Mouse (Mus musculus): ENCODE measurements around the gene Bysl.

The Bysl gene

DNA sequence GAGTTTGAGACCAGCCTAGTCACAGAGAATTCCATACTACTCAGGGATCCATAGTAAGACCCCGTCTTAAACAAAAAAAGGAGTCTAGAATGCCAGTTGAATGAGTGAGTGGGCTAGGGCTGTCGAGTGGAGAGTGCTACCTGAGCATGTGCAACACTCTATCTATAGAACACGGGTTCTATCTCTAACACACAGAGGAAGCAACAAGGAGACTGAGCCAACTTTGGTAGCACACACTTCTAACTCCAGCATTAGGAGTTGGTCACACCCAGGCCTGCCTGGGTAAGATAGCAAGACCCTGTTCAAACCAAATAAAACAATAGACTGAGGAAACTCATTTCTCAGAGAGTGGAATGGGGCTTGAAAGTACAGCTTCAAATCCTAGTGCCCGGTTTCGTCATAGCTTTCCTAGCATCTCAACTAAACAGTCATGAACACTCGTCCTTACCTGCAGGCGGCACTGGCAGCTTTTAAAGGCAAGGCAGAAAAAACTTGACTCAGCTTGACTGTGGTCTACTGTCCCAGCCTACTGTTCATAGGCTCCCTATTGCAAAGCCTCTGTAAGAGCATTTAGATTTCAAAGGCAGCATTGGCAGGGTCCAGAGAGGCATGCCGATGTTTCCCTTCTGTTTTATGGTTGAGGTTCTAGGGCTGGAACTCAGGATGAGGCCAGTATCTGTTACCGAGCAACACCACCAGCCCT, 6.5 kb upstream of the Bysl start:
- no peak for DNase-seq

DNA sequence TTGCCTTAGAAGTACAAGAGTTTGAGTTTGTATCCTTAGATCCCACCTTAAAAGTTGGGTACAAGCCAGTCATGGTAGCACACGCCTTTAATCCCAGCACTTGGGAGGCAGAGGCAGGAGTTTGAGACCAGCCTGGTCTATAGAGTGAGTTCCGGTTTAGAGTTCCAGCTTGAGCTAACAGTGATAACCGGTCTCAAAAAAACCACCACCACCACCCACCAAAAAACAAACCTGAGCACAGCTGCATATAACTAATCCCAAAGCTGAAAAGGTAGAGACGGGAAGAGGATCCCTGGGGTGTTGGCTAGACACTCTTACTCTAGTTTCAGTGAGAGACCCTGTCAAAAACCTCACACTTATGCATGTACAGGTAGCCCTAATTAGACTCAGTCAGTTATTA, 5.4 kb upstream of the Bysl start:
- no peak for DNase-seq

DNA sequence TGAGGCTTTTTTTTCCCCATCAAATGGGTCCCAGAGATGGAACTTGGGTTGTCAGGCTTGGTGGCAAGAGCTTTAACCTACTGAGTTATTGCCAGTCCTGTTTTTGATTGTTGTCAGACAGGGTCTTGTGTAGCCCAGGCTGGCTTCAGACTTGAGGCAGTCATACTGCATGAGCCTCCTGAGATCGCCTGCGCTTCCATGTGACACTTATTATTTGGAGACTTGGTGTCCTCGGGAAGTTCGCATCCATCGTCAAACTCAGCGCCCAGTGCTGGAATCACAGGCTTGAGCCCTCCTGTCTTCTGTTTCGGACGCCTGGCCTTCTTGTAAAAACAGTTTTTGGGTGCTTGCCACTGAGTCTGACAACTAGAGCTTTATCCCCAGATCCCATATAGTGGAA, 4.8 kb upstream of the Bysl start:
- DNase-seq: no peak

DNA sequence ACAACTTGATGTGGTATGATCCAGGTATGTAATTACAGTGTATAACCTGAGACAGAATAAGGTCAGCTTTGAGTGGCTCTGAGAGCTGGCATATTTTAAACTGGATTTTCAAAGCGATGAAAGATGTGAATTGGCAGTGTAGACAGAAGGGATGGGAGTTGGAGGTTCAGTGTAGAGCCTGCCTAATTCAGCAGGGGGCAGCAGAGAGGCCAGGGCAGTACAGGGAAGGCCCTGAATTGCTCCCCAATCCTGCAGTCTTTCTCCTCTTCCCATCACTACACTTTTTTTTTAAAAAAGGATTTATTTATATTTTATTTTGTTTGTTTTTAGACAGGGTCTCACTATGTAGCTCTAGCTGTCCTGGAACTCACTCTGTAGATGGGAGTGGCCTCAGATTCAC, 2.7 kb upstream of the Bysl start:
- DNase-seq: peak; percentile 21

DNA sequence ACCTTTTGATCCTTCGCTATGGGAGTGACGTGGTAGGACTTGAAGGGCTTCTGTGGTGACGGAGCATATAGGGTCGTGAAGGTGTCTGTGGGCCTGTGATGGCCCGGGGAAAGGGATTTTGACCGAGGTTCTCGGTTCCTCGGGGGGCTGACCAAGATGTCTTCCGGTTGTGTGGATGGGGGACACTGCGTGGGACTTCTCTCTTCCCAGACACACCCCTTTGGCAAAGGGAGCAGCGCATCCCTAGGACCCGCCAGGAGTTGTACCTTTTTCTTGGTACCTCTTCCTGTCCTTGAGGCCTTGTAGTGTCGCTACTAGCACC, 330 bp upstream of the Bysl start:
- DNase-seq: no peak

DNA sequence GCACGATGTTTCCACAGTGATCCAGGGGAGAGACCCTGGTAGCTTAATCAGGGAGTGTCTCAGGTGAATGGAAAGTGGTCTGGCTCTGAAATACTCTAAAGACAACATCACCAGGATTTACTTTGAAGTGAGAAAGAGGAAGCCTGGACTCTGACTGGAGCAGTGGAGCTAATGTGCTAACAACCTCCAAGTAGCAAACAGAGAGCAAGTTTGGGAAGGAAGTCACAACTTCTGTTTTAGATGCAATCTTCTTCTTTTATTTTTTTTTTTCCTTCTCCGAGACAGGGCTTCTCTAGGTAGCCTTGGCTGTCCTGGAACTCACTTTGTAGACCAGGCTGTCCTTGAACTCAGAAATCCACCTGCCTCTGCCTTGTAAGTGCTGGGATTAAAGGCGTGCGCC, 2.1 kb downstream of the Bysl start:
- DNase-seq: no peak

DNA sequence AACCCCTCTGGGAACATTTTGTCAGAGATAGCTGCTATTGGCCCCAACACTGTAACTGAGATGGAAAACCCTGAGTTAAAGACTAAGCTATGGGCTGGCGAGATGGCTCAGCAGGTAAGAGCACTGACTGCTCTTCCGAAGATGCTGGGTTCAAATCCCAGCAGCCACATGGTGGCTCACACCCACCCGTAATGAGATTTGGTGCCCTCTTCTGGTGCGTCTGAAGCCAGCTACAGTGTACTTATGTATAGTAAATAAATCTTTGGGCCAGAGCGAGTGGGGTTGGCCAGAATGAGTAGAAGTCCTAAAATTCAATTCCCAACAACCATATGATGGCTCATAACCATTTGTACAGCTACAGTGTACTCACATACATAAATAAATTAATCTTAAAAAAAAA, 5.1 kb downstream of the Bysl start:
- no peak for DNase-seq

DNA sequence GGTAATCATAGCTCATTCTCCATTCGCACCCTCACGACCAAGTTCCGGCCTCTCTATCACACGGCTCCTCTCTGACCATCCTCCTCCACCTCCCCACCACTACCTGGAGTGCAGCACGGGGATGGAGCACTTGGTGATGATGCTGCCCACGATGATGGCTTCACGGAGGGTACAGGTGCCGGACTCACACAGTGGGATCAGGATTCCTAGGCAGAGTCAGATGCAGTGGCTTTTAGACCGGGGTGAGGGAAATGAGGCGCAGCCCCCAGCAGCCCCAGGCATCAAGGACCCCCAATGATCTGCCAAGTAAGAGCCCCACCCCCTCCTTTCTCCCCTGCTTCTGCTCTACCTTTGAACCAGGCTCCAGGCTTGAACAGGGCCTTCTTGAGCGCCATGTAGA, 9.0 kb downstream of the Bysl start:
- no peak for DNase-seq

DNA sequence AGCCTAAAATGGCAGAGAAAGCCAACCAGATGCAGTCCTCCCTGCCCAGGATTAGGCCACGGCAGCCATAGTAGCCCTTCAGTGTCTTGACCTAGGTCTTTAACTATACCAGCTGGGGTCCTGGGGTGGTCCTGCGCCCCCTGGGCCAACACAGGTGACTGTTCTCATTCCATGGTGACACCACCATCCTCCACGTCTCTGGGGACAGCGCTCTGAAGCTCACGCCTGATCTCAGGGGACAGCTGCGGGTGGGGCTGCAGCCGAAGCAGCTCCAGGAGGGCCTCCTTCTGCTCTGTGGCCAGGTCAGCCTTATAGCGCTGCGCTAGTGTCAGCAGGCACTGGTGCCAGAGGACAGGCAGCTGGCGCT, 9.9 kb downstream of the Bysl start:
- DNase-seq: no peak

DNA sequence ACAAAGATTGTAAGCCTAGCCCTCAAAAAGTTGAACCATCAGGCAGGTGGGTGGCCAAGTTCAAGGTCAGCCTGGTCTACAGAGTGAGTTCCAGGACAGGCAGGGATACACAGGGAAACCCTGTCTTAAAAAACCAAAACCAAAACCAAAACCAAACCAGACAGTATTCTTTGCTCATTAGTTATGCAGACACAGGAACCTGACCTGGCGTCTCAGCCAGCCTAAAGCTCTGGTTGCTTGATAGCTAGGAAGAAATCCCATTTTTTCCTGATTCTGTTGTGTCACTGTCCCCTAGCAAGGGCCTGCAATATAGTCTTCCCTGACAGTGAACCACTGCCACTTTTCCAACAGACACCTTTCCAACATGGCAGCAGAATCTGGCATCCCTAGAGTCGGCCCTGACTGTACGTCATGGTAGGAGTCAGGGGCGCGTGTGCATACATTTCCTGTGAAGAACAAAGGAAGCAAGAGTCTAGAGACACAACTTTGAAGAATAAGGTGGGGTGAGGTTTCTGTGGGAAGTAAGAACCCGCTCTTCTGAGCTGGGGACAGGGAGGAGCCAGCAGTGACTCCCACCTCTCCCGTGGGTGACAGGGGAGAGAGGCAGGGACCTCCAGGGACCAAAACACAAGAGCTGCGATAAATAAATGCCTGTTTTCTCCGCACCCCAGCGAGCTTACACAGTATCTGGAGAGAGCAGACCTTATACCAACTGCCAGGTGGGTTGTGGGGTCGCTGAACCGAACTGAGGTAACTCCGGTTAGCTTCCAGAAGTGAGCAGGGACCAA, 10.5 kb downstream of the Bysl start:
- no peak for DNase-seq

DNA sequence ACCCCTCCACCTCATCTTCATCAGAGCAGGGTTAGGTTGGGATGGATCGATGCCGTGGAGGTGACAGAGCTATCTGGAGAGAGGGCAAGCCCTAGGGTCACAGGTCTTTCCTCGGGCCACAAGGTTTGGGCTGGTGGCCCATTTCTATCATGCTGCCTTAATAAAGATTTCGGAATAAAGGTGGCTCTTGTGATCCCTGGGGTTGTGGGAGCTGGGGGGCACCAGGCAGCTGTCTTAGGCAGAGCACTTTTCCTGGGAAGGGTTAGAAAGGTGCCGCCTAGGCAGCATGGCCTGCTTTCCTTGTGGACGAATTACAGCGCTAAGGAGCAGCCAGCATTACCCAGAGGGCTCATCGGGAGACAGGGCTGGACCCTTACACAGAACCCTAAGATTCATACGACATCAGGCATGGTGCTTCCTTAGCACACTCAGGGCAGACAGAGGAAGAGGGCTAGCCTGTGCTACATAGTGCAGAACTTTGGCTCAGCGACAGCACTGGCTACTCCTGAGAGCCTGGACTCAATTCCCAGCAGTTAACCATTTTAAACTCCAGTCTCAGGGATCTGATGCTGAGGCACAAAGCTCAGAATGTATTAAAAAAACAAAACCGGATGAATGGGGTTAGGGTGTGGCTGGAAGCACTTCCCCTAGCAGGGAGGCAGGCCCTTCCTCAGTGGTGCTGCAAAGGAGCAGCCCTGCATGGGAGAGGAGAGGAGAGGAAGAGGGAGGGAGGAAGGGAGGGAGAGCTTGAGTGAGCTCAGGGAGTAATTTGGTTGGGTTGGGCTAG, 11.6 kb downstream of the Bysl start:
- DNase-seq: no peak

DNA sequence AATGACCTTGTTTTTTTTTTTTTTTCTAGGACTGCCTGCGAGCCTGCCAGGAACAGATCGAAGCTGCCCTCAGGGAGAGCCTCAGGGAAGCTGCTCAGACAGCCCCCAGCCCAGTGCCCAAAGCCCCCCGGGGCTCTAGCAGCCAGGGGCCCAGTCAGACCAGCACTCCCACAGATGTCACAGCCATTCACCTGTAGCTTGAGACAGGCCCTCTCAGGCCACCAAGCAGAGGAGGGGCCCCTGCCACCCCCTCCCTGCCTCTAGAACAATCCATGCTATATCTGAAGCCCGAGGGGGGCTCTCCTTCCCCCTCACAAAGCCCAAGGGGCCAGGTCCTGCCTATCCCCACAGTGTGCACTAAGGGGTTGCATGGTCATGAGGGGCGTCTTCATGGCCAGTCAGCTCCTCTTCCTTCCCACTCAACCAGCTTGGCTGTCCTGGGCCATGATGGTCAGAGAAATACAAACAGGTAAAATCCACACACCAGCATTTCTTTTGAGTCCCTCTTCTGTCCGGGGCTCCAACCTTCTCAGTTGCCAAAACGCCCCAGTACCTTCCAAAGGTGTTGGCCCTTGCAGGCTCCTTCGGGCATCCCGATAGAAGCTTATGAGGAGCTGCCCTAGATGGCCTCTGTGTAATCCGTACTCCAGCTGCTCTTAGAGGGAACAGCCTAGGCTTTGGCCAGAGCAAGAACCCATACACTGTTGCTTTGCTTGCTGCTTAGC, 12.6 kb downstream of the Bysl start:
- peak; percentile 14 for DNase-seq

DNA sequence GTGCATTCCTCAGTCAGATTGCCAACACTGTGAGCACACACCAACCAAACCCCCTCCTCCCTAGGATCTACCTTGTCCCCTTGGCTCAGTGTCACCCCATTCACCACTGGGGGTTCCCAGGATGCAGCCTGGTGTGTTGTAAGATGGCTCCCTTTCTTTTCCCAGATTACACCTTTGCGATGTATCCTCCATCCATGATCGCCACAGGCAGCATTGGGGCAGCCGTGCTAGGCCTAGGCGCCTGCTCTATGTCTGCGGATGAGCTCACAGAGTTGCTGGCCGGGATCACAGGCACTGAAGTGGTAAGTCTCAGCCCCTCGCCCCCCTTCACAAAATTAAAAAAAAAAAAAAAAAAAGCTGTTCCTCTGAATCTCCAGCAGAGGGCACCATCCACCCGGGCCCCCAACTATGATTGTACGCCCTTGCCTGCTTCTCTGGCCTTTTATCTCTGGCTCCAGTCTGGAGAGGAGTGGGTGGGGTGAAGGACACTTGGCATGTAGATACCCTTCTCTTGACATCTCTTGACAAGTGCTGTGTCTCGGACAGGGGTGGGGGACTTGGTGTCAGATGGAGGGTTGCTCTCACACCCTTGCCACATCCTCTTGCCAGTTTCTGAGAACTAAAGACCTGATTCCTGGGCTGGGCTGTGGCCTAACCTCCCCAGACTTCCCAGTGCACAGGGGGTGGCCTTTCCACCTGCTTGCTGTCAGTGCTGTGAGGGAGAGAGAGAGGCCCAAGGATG, 13.3 kb downstream of the Bysl start:
- peak; percentile 87 for DNase-seq

DNA sequence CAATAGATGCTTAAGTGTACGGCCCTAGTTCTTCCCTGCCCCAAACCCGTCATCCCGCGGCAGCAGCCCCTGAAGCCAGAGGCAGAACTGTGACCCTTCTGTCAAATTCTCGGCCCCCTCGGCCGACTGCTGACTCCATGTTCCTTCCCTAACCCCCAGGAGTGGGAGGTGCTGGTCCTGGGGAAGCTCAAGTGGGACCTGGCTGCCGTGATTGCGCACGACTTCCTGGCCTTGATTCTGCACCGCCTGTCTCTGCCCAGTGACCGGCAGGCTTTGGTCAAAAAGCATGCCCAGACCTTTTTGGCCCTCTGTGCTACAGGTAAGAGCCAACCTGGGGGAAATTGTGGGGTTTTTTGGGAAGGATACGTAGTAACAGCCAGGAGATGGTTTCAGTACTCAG, 14.0 kb downstream of the Bysl start:
- DNase-seq: no peak

DNA sequence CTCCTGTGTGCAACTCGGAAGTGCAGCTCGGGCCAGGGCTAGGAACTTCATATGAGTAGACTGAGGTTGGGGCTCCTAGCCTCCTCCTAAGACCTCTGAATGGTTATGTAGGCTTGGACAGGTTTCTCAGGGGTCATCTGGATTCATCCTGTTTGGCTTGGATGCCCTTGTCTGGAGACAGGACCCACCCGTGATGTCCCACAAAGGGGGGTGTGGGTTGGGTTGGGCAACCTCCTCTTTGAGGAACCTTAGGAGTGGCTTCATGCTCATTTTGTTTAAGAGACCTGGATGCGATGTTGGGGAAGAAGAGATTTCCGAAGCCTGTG, 14.5 kb downstream of the Bysl start:
- no peak for DNase-seq

DNA sequence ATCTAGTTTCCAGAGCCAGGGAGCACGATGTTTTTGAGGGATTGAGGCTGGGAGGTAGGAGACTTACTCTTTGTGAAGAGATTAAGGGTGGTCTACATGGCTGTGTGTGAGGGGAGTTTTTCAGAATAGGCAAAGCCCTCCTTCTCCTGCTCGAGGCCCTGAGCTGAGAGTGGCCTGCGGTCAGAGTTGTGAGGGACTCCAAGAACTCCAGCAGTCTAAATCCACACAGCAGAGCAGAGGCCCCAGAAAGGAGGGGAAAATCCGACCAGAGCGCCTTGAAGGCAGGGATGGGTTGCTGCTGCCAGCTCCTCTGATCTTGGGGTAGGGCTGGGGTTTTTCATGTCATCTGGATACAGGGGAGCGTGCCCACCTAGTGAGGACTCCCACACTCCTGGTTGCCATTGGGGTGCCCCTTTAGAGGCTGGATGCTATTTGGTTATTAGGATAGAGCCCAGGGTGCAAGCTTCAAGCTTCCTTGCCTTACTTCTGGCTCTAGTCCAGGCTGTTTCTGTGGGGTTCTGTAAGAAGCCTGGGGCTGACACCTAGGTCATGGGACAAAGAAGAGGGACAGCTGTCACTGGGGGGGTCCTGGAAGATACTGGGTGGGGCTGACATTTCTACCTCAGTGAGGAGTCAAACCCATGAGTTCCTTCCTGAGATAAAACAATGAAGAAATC, 15.0 kb downstream of the Bysl start:
- DNase-seq: no peak

DNA sequence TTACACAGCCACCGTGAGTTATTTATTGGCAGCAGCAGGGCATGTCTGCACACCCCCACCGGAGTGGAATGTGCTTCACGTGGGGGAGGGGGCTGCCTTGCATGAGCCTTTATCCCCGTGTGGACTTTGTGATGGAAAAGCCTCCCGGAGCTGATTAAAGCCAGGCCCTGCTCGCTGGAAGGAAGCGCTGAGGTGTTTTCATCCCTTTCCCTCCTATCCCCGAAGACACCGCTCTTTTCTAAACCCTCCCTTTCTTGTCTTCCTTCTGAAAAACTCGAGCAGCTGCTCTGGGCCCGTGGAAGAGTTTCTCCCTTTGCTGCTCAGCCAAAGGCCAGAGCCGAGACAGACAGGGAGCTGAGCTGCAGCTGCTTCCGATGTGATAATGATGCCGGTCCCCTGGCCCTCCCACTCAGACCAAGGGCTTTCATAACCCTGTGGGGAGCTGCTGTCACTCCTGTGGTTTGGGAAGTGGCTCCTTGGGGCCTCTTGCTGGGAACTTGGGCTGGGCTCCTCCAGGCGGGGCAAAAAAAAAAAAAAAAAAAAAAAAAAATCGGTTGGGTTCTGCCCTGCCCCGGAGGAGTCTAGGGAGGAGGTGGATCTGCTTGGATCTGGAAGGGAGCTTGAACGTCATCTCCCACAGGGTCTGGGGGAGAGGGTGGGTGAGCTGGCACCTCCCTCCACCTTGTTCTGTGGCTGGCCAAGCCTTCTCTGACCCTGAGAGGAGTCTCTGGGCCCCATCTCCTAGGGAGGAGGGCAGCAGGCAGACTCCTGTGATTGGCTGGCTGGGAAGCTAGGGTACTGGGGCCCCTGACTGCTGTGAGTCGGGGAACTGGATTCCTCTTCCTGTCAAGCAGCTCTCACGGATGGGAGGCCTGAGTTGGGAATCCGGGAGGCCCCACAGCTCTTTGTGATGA, 15.8 kb downstream of the Bysl start:
- peak; percentile 86 for DNase-seq

DNA sequence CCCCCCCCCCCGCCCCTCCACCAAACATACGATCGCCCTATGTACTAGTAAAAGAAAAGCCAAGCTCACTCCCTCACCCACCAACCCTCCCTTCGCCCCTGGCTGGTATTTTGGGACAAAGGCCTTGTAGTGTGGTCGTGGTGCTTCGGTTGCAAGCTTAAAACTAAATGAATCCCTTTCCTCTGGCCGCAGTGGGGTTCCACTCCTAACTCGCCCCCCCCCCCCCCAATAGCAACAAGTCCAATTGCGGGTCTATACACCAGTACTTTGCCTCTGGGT, 16.4 kb downstream of the Bysl start:
- no peak for DNase-seq

DNA sequence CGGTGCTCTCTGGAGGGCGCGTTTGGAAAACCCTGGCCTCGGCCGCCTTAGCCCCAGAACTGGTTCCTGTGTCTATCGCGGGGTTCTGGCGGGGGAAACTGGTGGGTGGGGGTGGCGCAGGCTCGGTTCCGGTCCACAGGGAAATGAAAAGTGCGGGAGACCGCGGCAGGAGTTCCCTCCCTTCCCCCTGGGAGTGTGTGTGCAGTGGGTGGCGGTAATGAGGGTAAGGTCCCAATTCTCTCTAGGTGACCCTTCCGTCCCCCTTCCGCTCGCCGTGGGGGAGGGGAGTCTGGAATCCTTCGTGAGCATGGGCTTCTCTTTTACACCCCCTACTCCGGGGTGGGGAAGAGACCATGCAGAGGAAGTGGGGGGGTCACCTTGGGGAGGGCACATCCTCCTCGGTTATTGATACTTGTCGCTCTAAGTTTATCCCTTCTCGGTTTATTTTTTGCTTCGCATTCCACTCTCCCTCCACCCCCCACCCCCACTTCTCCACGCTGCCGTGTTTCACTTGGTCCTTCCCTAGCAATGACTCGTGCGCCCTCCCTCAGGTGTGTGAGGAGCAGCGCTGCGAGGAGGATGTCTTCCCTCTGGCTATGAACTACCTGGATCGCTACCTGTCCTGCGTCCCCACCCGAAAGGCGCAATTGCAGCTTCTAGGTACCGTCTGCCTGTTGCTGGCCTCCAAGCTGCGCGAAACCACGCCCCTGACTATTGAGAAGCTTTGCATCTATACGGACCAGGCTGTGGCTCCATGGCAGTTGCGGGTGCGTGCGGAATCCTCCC, 16.9 kb downstream of the Bysl start:
- DNase-seq: peak; percentile 49

DNA sequence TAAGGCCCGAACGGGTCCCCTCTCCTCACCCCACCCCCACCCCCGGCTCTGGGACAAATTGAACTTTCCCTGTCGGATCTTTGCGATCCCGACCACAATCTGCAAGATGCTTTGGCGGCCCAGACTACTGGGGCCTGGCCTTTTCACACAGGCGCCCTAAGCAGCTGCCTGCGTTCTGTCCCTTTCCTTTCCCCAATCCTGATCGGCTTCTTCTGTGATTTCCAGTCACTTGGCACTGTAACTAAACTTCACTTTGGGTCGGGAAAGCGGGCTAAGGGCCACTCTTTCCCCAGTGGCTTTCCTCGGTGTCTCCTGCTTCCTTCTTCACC, 17.5 kb downstream of the Bysl start:
- no peak for DNase-seq

Data from retina, postnatal 1 day (tissue).